Mouse (Mus musculus): Measurements from ENCODE around the gene Pou4f1. TPM values are rescaled to one million over a fixed set of nuclear protein-coding genes. Genes with fewer than 3 reads are reported as not detected.

Gene Pou4f1
- 35.6 and 36.1 TPM in 2 replicates for polyA plus RNA-seq (2015; fragmentation: Nextera tagmentation; extraction: Ambion mirVana)

GRCm38 (mm10) chr14:104467966-104468622 is at the start of gene Pou4f1:
Pou4f1 (minus strand) TSS chr14:104467999.

Other genes with a start within 250 kb of the Pou4f1 start
- gene Rnf219, start 54.6 kb upstream of the Pou4f1 start, polyA plus RNA-seq (2015; fragmentation: Nextera tagmentation; extraction: Ambion mirVana) = 29.9 and 32.1 TPM in 2 replicates

Data from neural tube, postnatal 0 days (tissue).